Mouse (Mus musculus): ENCODE measurements around the gene Ankrd16. TPM values are rescaled to one million over a fixed set of nuclear protein-coding genes. Genes with fewer than 3 reads are reported as not detected.
A peak's percentile ranks its signal among the peaks of the same experiment; 100 is the strongest.

Gene Ankrd16
- polyA plus RNA-seq, 1 experiment from 2014 or later: 51.9 TPM

GRCm38 (mm10) chr2:11775121-11775520, 2.6 kb upstream of the Ankrd16 start:
- peaks cover 19% of the 10 kb centered on the region for H3K4me1 ChIP-seq
- H3K36me3 ChIP-seq: peaks cover 6% of the 10 kb centered on the region
- no peaks in the 10 kb centered on the region for H3K9me3 ChIP-seq (replicated peaks)
- no peaks in the 10 kb centered on the region for H3K27me3 ChIP-seq (ENCODE audit: low read depth, poor library complexity, severe bottlenecking)
- DNase-seq (ENCODE audit: low spot score): no peak
- no peak overlapping the region for H3K27ac ChIP-seq
- WGBS: 92% methylated on average over 5 of the region's 5 CpGs
- no peak overlapping the region for H3K4me3 ChIP-seq

GRCm38 (mm10) chr2:11776415-11776814, 1.3 kb upstream of the Ankrd16 start:
- Histone ChIP-seq H3K36me3 (peaks cover 19% of the 10 kb centered on the region), H3K4me1 (peaks cover 19% of the 10 kb centered on the region), H3K27me3 (ENCODE audit: low read depth, poor library complexity, severe bottlenecking) (no peaks in the 10 kb centered on the region), H3K9me3 (replicated peaks) (no peaks in the 10 kb centered on the region), H3K4me3 (peak overlapping the region; percentile 90), H3K27ac (peak overlapping the region; percentile 94)
- no peak for DNase-seq (ENCODE audit: low spot score)
- 58% methylated on average over 8 of the region's 8 CpGs for WGBS

- peaks cover 19% of the 10 kb centered on the region for H3K4me1 ChIP-seq
- under 1% methylated on average over 43 of the region's 43 CpGs for WGBS
- H3K27ac ChIP-seq: peak overlapping the region; percentile 94
These were observed 579 bp downstream of the Ankrd16 start for GRCm38 (mm10) chr2:11778087-11778823.

GRCm38 (mm10) chr2:11784159-11784558, 6.5 kb downstream of the Ankrd16 start:
- Histone ChIP-seq H3K36me3 (peaks cover 96% of the 10 kb centered on the region), H3K27me3 (ENCODE audit: low read depth, poor library complexity, severe bottlenecking) (no peaks in the 10 kb centered on the region), H3K27ac (no peak overlapping the region), H3K4me1 (peaks cover 7% of the 10 kb centered on the region), H3K9me3 (replicated peaks) (no peaks in the 10 kb centered on the region), H3K4me3 (no peak overlapping the region)
- WGBS: 95% methylated on average over 6 of the region's 6 CpGs
- DNase-seq (ENCODE audit: low spot score): no peak

More at GRCm38 (mm10) chr2:11778087-11778823, 579 bp downstream of the Ankrd16 start:
- peaks cover 38% of the 10 kb centered on the region for H3K36me3 ChIP-seq
- H3K27me3 ChIP-seq (ENCODE audit: low read depth, poor library complexity, severe bottlenecking): no peaks in the 10 kb centered on the region
- DNase-seq (ENCODE audit: low spot score): peak; percentile 95
- H3K4me3 ChIP-seq: peak overlapping the region; percentile 90
- no peaks in the 10 kb centered on the region for H3K9me3 ChIP-seq (replicated peaks)

GRCm38 (mm10) chr2:11794668-11795067, 17.0 kb downstream of the Ankrd16 start:
- no peaks in the 10 kb centered on the region for H3K4me1 ChIP-seq
- no peaks in the 10 kb centered on the region for H3K9me3 ChIP-seq (replicated peaks)
- peaks cover 47% of the 10 kb centered on the region for H3K36me3 ChIP-seq
- no peaks in the 10 kb centered on the region for H3K27me3 ChIP-seq (ENCODE audit: low read depth, poor library complexity, severe bottlenecking)
- 78% methylated on average over 4 of the region's 4 CpGs for WGBS
- no peak for DNase-seq (ENCODE audit: low spot score)
- no peak overlapping the region for H3K4me3 ChIP-seq
- no peak overlapping the region for H3K27ac ChIP-seq

GRCm38 (mm10) chr2:11797930-11798364, 20.3 kb downstream of the Ankrd16 start:
- no peaks in the 10 kb centered on the region for H3K4me1 ChIP-seq
- no peak overlapping the region for H3K27ac ChIP-seq
- H3K27me3 ChIP-seq (ENCODE audit: low read depth, poor library complexity, severe bottlenecking): no peaks in the 10 kb centered on the region
- H3K36me3 ChIP-seq: peaks cover 16% of the 10 kb centered on the region
- DNase-seq (ENCODE audit: low spot score): no peak
- no peaks in the 10 kb centered on the region for H3K9me3 ChIP-seq (replicated peaks)
- WGBS: 67% methylated on average over 5 of the region's 5 CpGs
- H3K4me3 ChIP-seq: no peak overlapping the region

- WGBS: 91% methylated on average over 2 of the region's 2 CpGs
- no peak overlapping the region for H3K27ac ChIP-seq
- H3K4me3 ChIP-seq: no peak overlapping the region
- no peak for DNase-seq (ENCODE audit: low spot score)
- H3K36me3 ChIP-seq: no peaks in the 10 kb centered on the region
- H3K9me3 ChIP-seq (replicated peaks): no peaks in the 10 kb centered on the region
- no peaks in the 10 kb centered on the region for H3K4me1 ChIP-seq
- no peaks in the 10 kb centered on the region for H3K27me3 ChIP-seq (ENCODE audit: low read depth, poor library complexity, severe bottlenecking)
These were observed 23.7 kb downstream of the Ankrd16 start for GRCm38 (mm10) chr2:11801299-11801930.

Other genes starting within 250 kb of the Ankrd16 start
- gene Pfkfb3, start 223.8 kb upstream of the Ankrd16 start, polyA plus RNA-seq (2016; fragmentation: Nextera tagmentation; extraction: Ambion mirVana): 10.7 and 11.3 TPM in 2 replicates
- 190 and 195 TPM in 2 replicates for gene Rbm17, start 173.7 kb upstream of the Ankrd16 start, polyA plus RNA-seq (2016; fragmentation: Nextera tagmentation; extraction: Ambion mirVana)
- gene Gm17490, start 151.6 kb upstream of the Ankrd16 start, polyA plus RNA-seq (2016; fragmentation: Nextera tagmentation; extraction: Ambion mirVana): not detected in 2 replicates
- gene Il2ra, start 135.1 kb upstream of the Ankrd16 start, polyA plus RNA-seq (2016; fragmentation: Nextera tagmentation; extraction: Ambion mirVana): not detected in 2 replicates
- 0.30 and 0.81 TPM in 2 replicates for gene Il15ra, start 72.6 kb upstream of the Ankrd16 start, polyA plus RNA-seq (2016; fragmentation: Nextera tagmentation; extraction: Ambion mirVana)
- gene Fbh1, start 294 bp upstream of the Ankrd16 start, polyA plus RNA-seq (2016; fragmentation: Nextera tagmentation; extraction: Ambion mirVana): 98.9 and 118 TPM in 2 replicates